Mouse (Mus musculus): ENCODE measurements at regions not wholly inside any gene's neighbourhood (a gene's known extent, or its start where the extent isn't known, plus 50 kb on each side); places are given as distances from the start of the nearest gene placed in this dataset.

GRCm38 (mm10) chr15:58731952-58732642 is 157.0 kb upstream of the Gm49356 start:
- TF ChIP-seq POLR2A (IDR thresholded peaks at IDR 0.05; ENCODE audit: borderline replicate concordance, low read depth, low read length) (no peak), CTCF (IDR thresholded peaks at IDR 0.05; ENCODE audit: low read depth, low read length) (no peak)
